Comparison of ENCODE assay signal across 9 mouse cellular contexts in the genomic region with DNA sequence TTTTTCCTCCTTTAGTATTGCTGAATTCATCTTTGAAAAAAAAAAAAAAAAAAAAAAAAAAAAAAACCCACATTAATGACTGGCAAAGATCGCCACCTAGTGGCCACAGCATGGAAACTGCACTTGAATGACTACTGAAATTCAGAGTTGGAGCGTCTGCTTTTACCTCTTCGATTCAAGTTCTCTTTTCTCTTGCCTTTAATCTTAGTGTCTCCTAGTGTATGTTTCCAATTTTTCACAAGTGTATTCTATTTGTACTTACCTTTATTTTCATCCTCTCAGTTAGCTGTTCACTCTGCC.
A peak's percentile ranks its signal among the peaks of the same experiment; 100 is the strongest.
DNase-seq lines count a peak whose midpoint lies in the region; ATAC-seq and TF ChIP-seq lines count a peak whose summit lies in the region.
"Had no signal": no experiment of that assay in that cellular context is flagged by ENCODE, and none has a peak within 500 bp of the region (broad histone marks: within the 10 kb centered on the region; RNA-seq: fewer than 3 reads in every experiment).

No protein-coding gene starts in this region.

- no peak overlapping the region for H3K27ac ChIP-seq in hindbrain, embryonic 11.5 days (ENCODE audit: low read depth, low read length)
- H3K27ac ChIP-seq in hindbrain, embryonic 12.5 days: no peak overlapping the region
- H3K27ac ChIP-seq in spleen, adult 2 months (ENCODE audit: insufficient read depth, low read length): no peak overlapping the region
- H3K27ac ChIP-seq: stomach, embryonic 15.5 days had no signal

- no peak for TF ChIP-seq POLR2A in spleen, adult 2 months (IDR thresholded peaks at IDR 0.05; ENCODE audit: low read depth, low read length)

- H3K9ac ChIP-seq in hindbrain, embryonic 11.5 days (ENCODE audit: low read depth, low read length): no peak overlapping the region
- no peak overlapping the region for H3K9ac ChIP-seq in hindbrain, embryonic 12.5 days
- H3K9ac ChIP-seq: limb, embryonic 13.5 days; stomach, embryonic 15.5 days had no signal

- no peak for ATAC-seq in hindbrain, embryonic 11.5 days (ENCODE audit: low FRiP score)
- no peak for ATAC-seq in hindbrain, embryonic 12.5 days (ENCODE audit: low FRiP score)

- no peak overlapping the region for H3K4me2 ChIP-seq in hindbrain, embryonic 11.5 days (replicated peaks; ENCODE audit: low read depth, low read length)
- no peak overlapping the region for H3K4me2 ChIP-seq in hindbrain, embryonic 12.5 days (replicated peaks)
- H3K4me2 ChIP-seq: limb, embryonic 13.5 days; stomach, embryonic 15.5 days had no signal

- H3K4me1 ChIP-seq in hindbrain, embryonic 11.5 days (replicated peaks; ENCODE audit: control insufficient read depth, insufficient read depth, low read length): no peaks in the 10 kb centered on the region
- no peaks in the 10 kb centered on the region for H3K4me1 ChIP-seq in hindbrain, embryonic 12.5 days
- no peaks in the 10 kb centered on the region for H3K4me1 ChIP-seq in spleen, adult 2 months (ENCODE audit: control insufficient read depth, insufficient read depth, insufficient read length)

- TF ChIP-seq CTCF in spleen, adult 2 months (IDR thresholded peaks at IDR 0.05; ENCODE audit: extremely low read depth, insufficient read depth, insufficient read length, insufficient replicate concordance): peak; percentile 29; the same call in 1 of the 2 replicates

- H3K36me3 ChIP-seq in hindbrain, embryonic 11.5 days (ENCODE audit: control insufficient read depth, insufficient read depth, low read length): no peaks in the 10 kb centered on the region
- no peaks in the 10 kb centered on the region for H3K36me3 ChIP-seq in hindbrain, embryonic 12.5 days
- H3K36me3 ChIP-seq in spleen, adult 2 months (ENCODE audit: control insufficient read depth, insufficient read depth, low read length): no peaks in the 10 kb centered on the region
- H3K36me3 ChIP-seq: limb, embryonic 13.5 days; stomach, embryonic 15.5 days had no signal

- intact Hi-C loops in left cerebral cortex, postnatal 14 days (cut with DNase I): loop anchor here (5.0 to 10.0 kb wide), 3 partner anchors 173 to 1781 kb away; no protein-coding TSS in a partner anchor

- DNase-seq in hindbrain, embryonic 11.5 days (ENCODE audit: low spot score): peak; percentile 75
- peak; percentile 14 to 17 for DNase-seq in spleen, adult 2 months (ENCODE audit: low read depth in 1 of 2, low spot score in 2 of 2)
- DNase-seq in spleen, adult 12 weeks (ENCODE audit: low spot score): no peak
- DNase-seq in adrenal gland, postnatal 36 days: peak; percentile 10 to 31
- peak; percentile 48 to 51 for DNase-seq in left cerebral cortex, postnatal 14 days (ENCODE audit: low spot score in 2 of 2)
- peak; percentile 68 for DNase-seq in right cerebral cortex, postnatal 4 days

- no peak overlapping the region for H3K4me3 ChIP-seq in hindbrain, embryonic 11.5 days (ENCODE audit: low read depth, low read length)
- no peak overlapping the region for H3K4me3 ChIP-seq in hindbrain, embryonic 12.5 days
- H3K4me3 ChIP-seq in spleen, adult 2 months (ENCODE audit: extremely low read depth, insufficient read depth, insufficient read length): no peak overlapping the region
- H3K4me3 ChIP-seq: limb, embryonic 13.5 days; stomach, embryonic 15.5 days had no signal

- H3K9me3 ChIP-seq in hindbrain, embryonic 11.5 days (ENCODE audit: control insufficient read depth, low read length): no peaks in the 10 kb centered on the region
- H3K9me3 ChIP-seq in hindbrain, embryonic 12.5 days (replicated peaks): no peaks in the 10 kb centered on the region
- H3K9me3 ChIP-seq: limb, embryonic 13.5 days; stomach, embryonic 15.5 days had no signal

- WGBS in hindbrain, embryonic 11.5 days: 34% methylated on average over 3 of the region's 3 CpGs
- WGBS in hindbrain, embryonic 12.5 days: 32% methylated on average over 3 of the region's 3 CpGs
- WGBS in spleen, adult 2 months: 7% methylated on average over 3 of the region's 3 CpGs

- no peaks in the 10 kb centered on the region for H3K27me3 ChIP-seq in hindbrain, embryonic 11.5 days (ENCODE audit: control insufficient read depth, insufficient read depth, low read length)
- no peaks in the 10 kb centered on the region for H3K27me3 ChIP-seq in hindbrain, embryonic 12.5 days
- no peaks in the 10 kb centered on the region for H3K27me3 ChIP-seq in spleen, adult 2 months (ENCODE audit: control insufficient read depth, insufficient read depth, low read length)
- H3K27me3 ChIP-seq: limb, embryonic 13.5 days; stomach, embryonic 15.5 days had no signal
